Mouse (Mus musculus) spleen, postnatal 14 days (tissue): Measurements from ENCODE around the gene Trappc13.

ENCODE experiments used
- DNase-seq, 2 experiments: peaks; one replicate each; pipeline ENCODE4 v3.0.0; 2021 to 2022; ENCODE audit warnings: low spot score in 2 of 2

Gene Trappc13

GRCm38 (mm10) chr13:104114827-104115226 is 63.4 kb downstream of the Trappc13 start:
- DNase-seq: no peak

- no peak for DNase-seq
Measured at GRCm38 (mm10) chr13:104113782-104114181, 64.5 kb downstream of the Trappc13 start.

GRCm38 (mm10) chr13:104112266-104112900 is 65.9 kb downstream of the Trappc13 start:
- DNase-seq: no peak

- no peak for DNase-seq
Measured at GRCm38 (mm10) chr13:104110526-104110925, 67.7 kb downstream of the Trappc13 start.

GRCm38 (mm10) chr13:104109816-104110521 is 68.3 kb downstream of the Trappc13 start:
- DNase-seq: no peak

GRCm38 (mm10) chr13:104109288-104109815 is 68.9 kb downstream of the Trappc13 start, which contains the start of the genes Nln and Sgtb:
Gene Nln (minus strand): TSS chr13:104109614.
Gene Sgtb (plus strand): TSS chr13:104109741.
- DNase-seq: peak; percentile 64 to 68

- no peak for DNase-seq
Measured at GRCm38 (mm10) chr13:104108651-104109287, 69.5 kb downstream of the Trappc13 start.

GRCm38 (mm10) chr13:104101606-104102235 is 76.5 kb downstream of the Trappc13 start:
- DNase-seq: no peak

- no peak for DNase-seq
Measured at GRCm38 (mm10) chr13:104100416-104100815, 77.9 kb downstream of the Trappc13 start.

GRCm38 (mm10) chr13:104097190-104097589 is 81.1 kb downstream of the Trappc13 start:
- DNase-seq: no peak

- DNase-seq: no peak
Measured at GRCm38 (mm10) chr13:104095955-104096354, 82.3 kb downstream of the Trappc13 start.

GRCm38 (mm10) chr13:104094531-104095385 is 83.5 kb downstream of the Trappc13 start:
- DNase-seq: no peak
